Mouse (Mus musculus) gastrocnemius, postnatal 36 days (tissue): ENCODE results near the gene Nt5c2. TPM values are rescaled to one million over a fixed set of nuclear protein-coding genes. Genes with fewer than 3 reads are reported as not detected.

Experiments
- total RNA-seq, 2 experiments: library from RNA; stranded (reverse); gene quantifications; 2 replicates each; pipeline ENCODE4 v1.2.3; 2021

The Nt5c2 gene
- total RNA-seq, 2 experiments from 2014 or later: 6.3 to 10.2 TPM

Other genes with a start within 250 kb of the Nt5c2 start
- not detected for gene Ina, start 455 bp downstream of the Nt5c2 start, total RNA-seq
- gene Pcgf6, start 35.8 kb upstream of the Nt5c2 start, total RNA-seq: 1 to 10 TPM; 3.4 to 4.1 TPM
- 1 to 10 TPM; 2.1 to 2.8 TPM for gene Taf5, start 52.6 kb upstream of the Nt5c2 start, total RNA-seq
- 1,000 to 10,000 TPM; 1,041 to 1,197 TPM for gene Usmg5, start 75.5 kb upstream of the Nt5c2 start, total RNA-seq
- 1 to 10 TPM; 6.4 to 8.0 TPM for gene Pdcd11, start 75.6 kb upstream of the Nt5c2 start, total RNA-seq
- 1 to 10 TPM; 1.4 to 2.4 TPM for gene Calhm2, start 123.1 kb upstream of the Nt5c2 start, total RNA-seq
- gene Calhm1, start 129.1 kb upstream of the Nt5c2 start, total RNA-seq: not detected
- gene Calhm3, start 142.6 kb upstream of the Nt5c2 start, total RNA-seq: not detected
- 100 to 1,000 TPM; 116 to 129 TPM for gene Neurl1a, start 163.7 kb upstream of the Nt5c2 start, total RNA-seq